Mouse (Mus musculus): ENCODE data around the gene Vkorc1. TPM values are rescaled to one million over a fixed set of nuclear protein-coding genes. Genes with fewer than 3 reads are reported as not detected.

The Vkorc1 gene
- polyA plus RNA-seq, 1 experiment, result 26.7 TPM

DNA sequence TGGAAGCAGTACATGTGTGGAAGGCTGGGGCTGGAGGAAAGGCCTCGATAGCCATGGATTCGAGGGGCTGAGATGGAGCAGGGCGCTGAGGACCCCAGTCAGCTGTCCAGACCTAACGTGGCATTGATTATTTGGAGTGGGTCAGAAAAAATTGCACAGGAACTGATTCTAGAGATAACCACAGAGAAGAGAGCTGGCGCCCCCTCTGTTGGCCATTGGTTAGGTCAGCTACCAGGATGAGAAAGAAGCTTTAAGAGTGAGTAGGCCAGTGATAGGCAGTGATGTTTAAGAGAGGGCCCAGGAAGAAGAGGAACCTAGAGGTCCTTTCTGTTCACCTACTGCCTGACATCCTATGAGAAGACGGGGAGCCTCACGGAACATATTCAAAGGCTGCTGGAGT, 23.9 kb upstream of the Vkorc1 start:
- H3K36me3 ChIP-seq (replicated peaks; ENCODE audit: low read length), result peaks cover 86% of the 10 kb centered on the region
- H3K4me3 ChIP-seq (replicated peaks), result no peak overlapping the region
- H3K9me3 ChIP-seq, result no peaks in the 10 kb centered on the region
- peaks cover 29% of the 10 kb centered on the region for H3K4me1 ChIP-seq
- TF ChIP-seq GATA1 (IDR thresholded peaks at IDR 0.05; ENCODE audit: borderline replicate concordance, low read length) (no peak), FLI1 (IDR thresholded peaks at IDR 0.05; ENCODE audit: low read length) (no peak)
- H3K27me3 ChIP-seq (replicated peaks), result no peaks in the 10 kb centered on the region

DNA sequence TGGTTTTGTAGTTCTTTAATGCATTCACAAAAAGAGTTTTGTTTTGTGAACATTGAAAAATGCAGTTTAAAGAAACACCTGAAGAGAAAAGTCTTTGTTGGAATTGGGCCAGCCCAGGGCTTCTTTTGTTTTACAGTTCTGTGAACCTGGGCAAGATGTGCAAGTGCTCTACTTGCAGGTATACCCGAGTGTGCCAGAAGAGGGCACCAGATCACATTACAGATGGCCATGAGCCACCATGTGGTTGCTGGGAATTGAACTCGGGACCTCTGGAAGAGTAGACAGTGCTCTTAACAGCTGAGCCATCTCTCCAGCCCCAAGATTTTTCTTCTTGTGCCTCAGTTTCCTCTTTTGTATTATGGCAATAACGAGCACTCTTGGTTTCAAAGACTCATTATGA, 22.8 kb upstream of the Vkorc1 start:
- Histone ChIP-seq H3K27me3 (replicated peaks) (no peaks in the 10 kb centered on the region), H3K4me1 (peaks cover 33% of the 10 kb centered on the region), H3K9me3 (no peaks in the 10 kb centered on the region), H3K36me3 (replicated peaks; ENCODE audit: low read length) (peaks cover 75% of the 10 kb centered on the region), H3K4me3 (replicated peaks) (no peak overlapping the region)
- TF ChIP-seq GATA1 (IDR thresholded peaks at IDR 0.05; ENCODE audit: borderline replicate concordance, low read length) (no peak), FLI1 (IDR thresholded peaks at IDR 0.05; ENCODE audit: low read length) (no peak)

DNA sequence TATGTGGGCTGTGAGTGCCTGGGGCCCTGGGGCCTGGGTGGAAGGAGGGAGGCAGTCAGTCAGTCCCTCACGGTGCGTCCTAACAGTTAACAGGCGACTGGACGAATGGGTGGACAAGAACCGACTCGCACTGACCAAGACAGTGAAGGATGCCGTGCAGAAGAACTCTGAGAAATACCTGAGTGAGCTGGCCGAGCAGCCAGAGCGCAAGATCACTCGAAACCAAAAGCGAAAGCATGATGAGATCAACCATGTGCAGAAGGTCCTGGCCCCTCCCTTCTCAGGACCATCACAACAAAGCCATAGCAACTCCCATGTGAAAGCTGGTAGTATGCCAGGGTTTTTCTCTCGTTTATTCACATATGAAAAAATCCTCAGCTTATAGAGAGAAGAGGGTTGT, 19.9 kb upstream of the Vkorc1 start:
- H3K27me3 ChIP-seq (replicated peaks), result no peaks in the 10 kb centered on the region
- peaks cover 52% of the 10 kb centered on the region for H3K36me3 ChIP-seq (replicated peaks; ENCODE audit: low read length)
- H3K4me3 ChIP-seq (replicated peaks), result no peak overlapping the region
- no peak for TF ChIP-seq GATA1 (IDR thresholded peaks at IDR 0.05; ENCODE audit: borderline replicate concordance, low read length)
- no peak for TF ChIP-seq FLI1 (IDR thresholded peaks at IDR 0.05; ENCODE audit: low read length)
- H3K4me1 ChIP-seq, result peaks cover 25% of the 10 kb centered on the region
- H3K9me3 ChIP-seq, result no peaks in the 10 kb centered on the region

DNA sequence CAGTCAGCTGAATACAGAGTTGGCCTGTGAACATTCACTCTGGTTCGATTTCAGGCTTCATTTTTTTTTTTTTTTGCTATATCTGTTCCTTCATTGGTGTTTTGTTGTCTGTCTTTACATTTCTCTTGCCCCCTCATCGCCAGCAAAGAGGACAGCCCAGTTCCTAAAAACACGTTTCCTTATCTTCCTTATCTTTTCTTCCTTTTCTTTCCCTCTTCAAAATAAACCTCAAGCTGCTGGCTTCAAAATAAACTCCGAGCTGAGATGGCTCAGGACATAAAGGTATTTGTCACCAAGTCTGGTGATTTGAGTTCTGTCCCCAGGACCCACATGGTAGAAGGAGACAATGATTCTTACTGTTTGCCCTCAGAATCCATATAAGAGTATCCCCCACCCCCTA, 17.5 kb upstream of the Vkorc1 start:
- TF ChIP-seq GATA1 (IDR thresholded peaks at IDR 0.05; ENCODE audit: borderline replicate concordance, low read length) (no peak), FLI1 (IDR thresholded peaks at IDR 0.05; ENCODE audit: low read length) (no peak)
- peaks cover 56% of the 10 kb centered on the region for H3K36me3 ChIP-seq (replicated peaks; ENCODE audit: low read length)
- H3K9me3 ChIP-seq, result no peaks in the 10 kb centered on the region
- H3K4me1 ChIP-seq, result peaks cover 22% of the 10 kb centered on the region
- H3K4me3 ChIP-seq (replicated peaks), result peak overlapping the region; percentile 96
- H3K27me3 ChIP-seq (replicated peaks), result no peaks in the 10 kb centered on the region

DNA sequence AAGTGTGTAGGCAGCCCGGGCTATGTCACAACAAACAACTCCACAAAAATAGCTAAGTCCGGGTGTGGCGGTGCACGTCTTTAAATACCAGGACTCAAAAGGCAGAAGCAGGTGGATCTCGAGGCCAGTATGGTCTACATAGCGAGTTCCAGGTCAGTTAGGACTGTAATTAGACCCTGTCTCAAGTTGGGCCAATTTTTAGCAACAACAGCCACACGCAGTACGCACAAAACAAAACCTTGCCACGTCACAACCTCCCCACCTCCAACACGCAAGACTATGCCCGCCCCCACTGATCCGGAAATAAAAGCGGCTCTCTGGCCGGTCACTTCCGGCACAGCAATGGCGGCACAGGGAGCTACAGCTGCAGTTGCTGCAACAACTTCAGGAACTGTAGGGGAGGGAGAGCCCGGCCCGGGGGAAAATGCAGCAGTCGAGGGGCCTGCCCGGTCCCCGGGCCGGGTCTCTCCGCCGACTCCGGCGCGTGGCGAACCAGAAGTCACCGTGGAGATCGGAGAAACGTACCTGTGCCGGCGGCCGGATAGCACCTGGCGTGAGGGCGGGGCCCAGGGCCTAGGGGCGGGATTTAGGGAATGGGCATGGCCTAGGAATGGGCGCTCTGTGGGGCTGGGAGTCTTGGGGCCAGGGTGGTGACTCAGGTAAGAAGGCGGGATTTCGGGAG, 16.9 kb upstream of the Vkorc1 start, which contains the start of gene Kat8:
TSS of gene Kat8 (plus strand) at position 327 of the 682 bp plus-strand sequence.
- peaks cover 56% of the 10 kb centered on the region for H3K36me3 ChIP-seq (replicated peaks; ENCODE audit: low read length)
- no peak for TF ChIP-seq FLI1 (IDR thresholded peaks at IDR 0.05; ENCODE audit: low read length)
- no peaks in the 10 kb centered on the region for H3K9me3 ChIP-seq
- H3K4me1 ChIP-seq, result peaks cover 22% of the 10 kb centered on the region
- no peaks in the 10 kb centered on the region for H3K27me3 ChIP-seq (replicated peaks)
- peak within 1 kb of the TSS; percentile 96 for H3K4me3 ChIP-seq (replicated peaks)

DNA sequence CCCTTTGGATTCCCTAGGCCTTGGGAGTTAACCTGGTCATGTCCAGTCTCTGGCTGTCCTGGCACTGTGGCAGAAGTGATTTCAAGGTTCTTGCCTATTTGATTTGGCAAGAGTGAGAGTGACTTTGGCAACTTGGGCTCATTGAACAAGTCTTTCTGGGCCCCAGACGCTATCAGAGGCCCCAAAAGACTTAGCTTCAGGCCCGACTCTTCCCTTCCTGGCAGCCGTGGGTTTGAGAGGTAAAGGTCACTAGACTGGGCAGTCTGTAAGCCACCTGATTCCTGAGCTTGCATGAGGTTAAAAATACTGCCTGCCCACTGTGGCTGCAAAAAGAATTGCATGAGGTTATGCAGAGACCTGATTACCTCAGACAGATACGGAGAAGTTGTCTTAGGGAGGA, 13.2 kb upstream of the Vkorc1 start:
- no peak overlapping the region for H3K4me3 ChIP-seq (replicated peaks)
- no peaks in the 10 kb centered on the region for H3K9me3 ChIP-seq
- H3K4me1 ChIP-seq, result peaks cover 31% of the 10 kb centered on the region
- no peaks in the 10 kb centered on the region for H3K27me3 ChIP-seq (replicated peaks)
- peaks cover 55% of the 10 kb centered on the region for H3K36me3 ChIP-seq (replicated peaks; ENCODE audit: low read length)
- TF ChIP-seq GATA1 (IDR thresholded peaks at IDR 0.05; ENCODE audit: borderline replicate concordance, low read length), result no peak
- no peak for TF ChIP-seq FLI1 (IDR thresholded peaks at IDR 0.05; ENCODE audit: low read length)

DNA sequence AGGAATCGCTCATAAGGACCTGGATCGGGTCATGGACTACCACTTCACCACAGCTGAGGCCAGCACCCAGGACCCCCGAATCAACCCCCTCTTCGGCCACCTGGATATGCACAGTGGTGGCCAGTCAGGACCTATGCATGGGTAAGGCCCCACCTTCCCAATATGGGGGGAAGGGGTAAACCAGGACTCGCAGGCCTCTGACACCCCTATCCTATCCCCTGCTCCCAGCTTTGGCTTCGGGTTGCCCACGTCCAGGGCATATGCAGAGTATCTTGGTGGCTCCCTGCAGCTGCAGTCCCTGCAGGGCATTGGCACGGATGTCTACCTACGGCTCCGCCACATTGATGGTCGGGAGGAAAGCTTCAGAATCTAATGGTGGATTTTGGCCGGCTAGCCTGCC, 12.5 kb upstream of the Vkorc1 start:
- Histone ChIP-seq H3K9me3 (no peaks in the 10 kb centered on the region), H3K27me3 (replicated peaks) (no peaks in the 10 kb centered on the region), H3K36me3 (replicated peaks; ENCODE audit: low read length) (peaks cover 55% of the 10 kb centered on the region), H3K4me1 (peaks cover 25% of the 10 kb centered on the region), H3K4me3 (replicated peaks) (no peak overlapping the region)
- TF ChIP-seq FLI1 (IDR thresholded peaks at IDR 0.05; ENCODE audit: low read length) (no peak), GATA1 (IDR thresholded peaks at IDR 0.05; ENCODE audit: borderline replicate concordance, low read length) (no peak)

DNA sequence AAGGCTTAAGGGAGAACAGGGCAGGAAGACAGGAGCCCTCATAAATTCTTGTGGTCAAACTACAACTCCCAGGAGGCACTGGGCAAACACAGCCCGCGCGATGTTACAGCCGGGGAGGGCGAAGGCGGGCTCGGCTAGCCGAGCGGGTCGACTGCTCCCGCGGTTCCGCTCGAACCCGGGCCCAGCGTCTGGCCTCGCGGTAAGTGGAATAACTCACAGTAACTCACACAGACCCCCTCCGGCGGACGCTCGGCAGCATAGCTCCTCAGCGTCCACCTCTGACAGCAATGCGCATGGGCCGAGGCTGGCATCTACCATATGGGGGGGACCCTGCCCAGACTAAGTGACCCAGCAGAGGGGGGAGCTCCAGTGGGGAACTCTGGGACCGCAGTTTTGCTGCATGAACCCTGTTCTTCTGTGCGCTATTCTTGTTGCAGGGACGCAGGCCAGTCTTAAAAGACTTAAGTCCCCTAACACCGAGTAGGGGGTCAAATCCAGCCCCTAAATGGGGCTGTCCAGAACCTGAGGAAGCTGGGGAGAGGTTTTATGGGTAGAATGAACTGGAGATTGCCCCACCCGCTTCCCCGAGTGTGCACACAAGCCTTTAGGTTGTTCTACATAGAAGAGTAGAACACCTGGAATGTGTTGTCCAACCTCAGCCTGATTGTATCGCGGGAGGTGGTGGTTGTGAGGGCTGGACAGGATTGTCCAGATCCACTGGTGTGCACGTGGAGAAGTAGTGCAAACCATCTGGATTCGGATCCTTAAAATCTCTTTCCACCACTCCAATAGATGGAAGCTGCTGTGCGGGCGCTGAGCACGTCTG, 8.8 kb upstream of the Vkorc1 start, which contains the start of gene Bckdk:
TSS of gene Bckdk (plus strand) at position 112 of the 826 bp plus-strand sequence.
- Histone ChIP-seq H3K27me3 (replicated peaks) (no peaks in the 10 kb centered on the region), H3K4me3 (replicated peaks) (peak within 1 kb of the TSS; percentile 93), H3K9me3 (no peaks in the 10 kb centered on the region), H3K36me3 (replicated peaks; ENCODE audit: low read length) (peaks cover 44% of the 10 kb centered on the region), H3K4me1 (peaks cover 37% of the 10 kb centered on the region)
- TF ChIP-seq FLI1 (IDR thresholded peaks at IDR 0.05; ENCODE audit: low read length) (no peak), GATA1 (IDR thresholded peaks at IDR 0.05; ENCODE audit: borderline replicate concordance, low read length) (no peak)

DNA sequence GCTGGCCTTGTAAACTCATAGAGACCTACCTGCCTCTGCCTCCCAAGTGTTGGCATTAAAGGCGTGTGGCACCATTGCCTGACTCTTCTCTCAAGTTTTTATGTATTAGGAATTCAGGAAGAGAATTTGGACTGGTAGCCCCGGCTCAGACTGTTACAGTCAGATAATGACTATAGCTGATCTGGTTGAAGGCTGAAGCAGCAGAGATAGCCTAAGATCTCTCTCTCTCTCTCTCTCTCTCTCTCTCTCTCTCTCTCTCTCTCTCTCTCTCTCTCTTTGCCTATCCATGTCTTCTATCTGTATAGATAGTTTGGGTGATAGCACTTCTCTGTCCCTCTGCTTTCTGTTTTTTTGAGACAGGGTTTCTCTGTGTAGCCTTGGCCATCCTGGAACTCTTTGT, 6.4 kb upstream of the Vkorc1 start:
- Histone ChIP-seq H3K36me3 (replicated peaks; ENCODE audit: low read length) (peaks cover 20% of the 10 kb centered on the region), H3K9me3 (no peaks in the 10 kb centered on the region), H3K4me1 (peaks cover 59% of the 10 kb centered on the region), H3K27me3 (replicated peaks) (no peaks in the 10 kb centered on the region), H3K4me3 (replicated peaks) (no peak overlapping the region)
- TF ChIP-seq GATA1 (IDR thresholded peaks at IDR 0.05; ENCODE audit: borderline replicate concordance, low read length) (no peak), FLI1 (IDR thresholded peaks at IDR 0.05; ENCODE audit: low read length) (no peak)

DNA sequence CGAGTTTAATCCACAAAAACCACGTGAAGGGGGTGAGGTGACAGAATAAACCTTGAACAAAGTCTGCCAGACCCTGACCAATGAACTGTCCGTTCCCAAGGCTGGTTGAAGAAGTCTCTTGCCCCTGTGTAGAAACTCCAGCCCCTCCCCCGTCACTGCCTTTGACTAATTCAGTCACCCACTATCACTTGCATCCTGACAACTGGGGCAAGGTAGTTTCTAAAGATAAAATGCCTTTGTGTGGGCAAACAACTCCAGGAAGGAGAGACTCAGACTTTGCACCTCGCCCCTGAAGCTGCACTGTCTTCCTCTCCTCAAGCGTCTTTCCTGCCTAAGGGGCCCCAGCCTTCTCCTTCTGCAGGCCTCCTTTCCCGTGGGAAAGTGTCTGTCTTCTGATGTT, 4.6 kb upstream of the Vkorc1 start:
- no peak overlapping the region for H3K4me3 ChIP-seq (replicated peaks)
- H3K27me3 ChIP-seq (replicated peaks), result no peaks in the 10 kb centered on the region
- peaks cover 68% of the 10 kb centered on the region for H3K4me1 ChIP-seq
- H3K9me3 ChIP-seq, result no peaks in the 10 kb centered on the region
- TF ChIP-seq FLI1 (IDR thresholded peaks at IDR 0.05; ENCODE audit: low read length), result no peak
- no peak for TF ChIP-seq GATA1 (IDR thresholded peaks at IDR 0.05; ENCODE audit: borderline replicate concordance, low read length)
- peaks cover 3% of the 10 kb centered on the region for H3K36me3 ChIP-seq (replicated peaks; ENCODE audit: low read length)
